Mouse (Mus musculus): ENCODE results near the gene Gcc1. TPM values are rescaled to one million over a fixed set of nuclear protein-coding genes. Genes with fewer than 3 reads are reported as not detected.

The Gcc1 gene
- total and polyA plus RNA-seq, 3 experiments = 4.4 to 7.4 (median 7.2) TPM

GRCm38 (mm10) chr6:28416981-28417380 lies 11.2 kb downstream of the Gcc1 start:
- TF ChIP-seq PAX5 (IDR thresholded peaks at IDR 0.05; ENCODE audit: low read length) = no peak
- no peak for TF ChIP-seq CTCF (conservative IDR thresholded peaks at IDR 0.05 in 1 of 2, IDR thresholded peaks at IDR 0.05 in 1 of 2; ENCODE audit: low read depth in 2 of 2, low read length in 2 of 2)
- no peak for TF ChIP-seq NELFE (IDR thresholded peaks at IDR 0.05; ENCODE audit: low read depth, low read length)
- TF ChIP-seq POLR2AphosphoS2 (IDR thresholded peaks at IDR 0.05; ENCODE audit: low read depth, low read length) = no peak
- no peak for TF ChIP-seq HCFC1 (IDR thresholded peaks at IDR 0.05; ENCODE audit: low read depth, low read length)
- no peak for TF ChIP-seq USF2 (conservative IDR thresholded peaks at IDR 0.05; ENCODE audit: low read depth, low read length)
- TF ChIP-seq CHD2 (IDR thresholded peaks at IDR 0.05; ENCODE audit: low read length) = no peak
- TF ChIP-seq MEF2A (IDR thresholded peaks at IDR 0.05; ENCODE audit: borderline replicate concordance, low read depth, low read length) = no peak
- no peak for TF ChIP-seq ZKSCAN1 (IDR thresholded peaks at IDR 0.05; ENCODE audit: borderline replicate concordance, low read depth, low read length)
- TF ChIP-seq GABPA (IDR thresholded peaks at IDR 0.05; ENCODE audit: insufficient replicate concordance, low read depth, low read length) = no peak
- TF ChIP-seq MAX (IDR thresholded peaks at IDR 0.05; ENCODE audit: low read length) = no peak
- TF ChIP-seq JUN (IDR thresholded peaks at IDR 0.05; ENCODE audit: insufficient read depth, low read depth, low read length) = no peak
- no peak for TF ChIP-seq NRF1 (IDR thresholded peaks at IDR 0.05; ENCODE audit: low read depth, low read length)
- DNase-seq (ENCODE audit: extremely low read depth) = no peak
- Histone ChIP-seq H3K36me3 (replicated peaks in 1 of 2; ENCODE audit: control insufficient read depth in 1 of 2, insufficient read depth in 1 of 2, low read length in 1 of 2) (peaks cover 19 to 57% of the 10 kb centered on the region in 2 experiments), H3K4me3 (replicated peaks in 1 of 3; ENCODE audit: low read depth in 2 of 3, low read length in 2 of 3, poor library complexity in 1 of 3) (no peak overlapping the region), H3K4me1 (ENCODE audit: control insufficient read depth in 1 of 2, insufficient read depth in 2 of 2) (peaks cover 9 to 19% of the 10 kb centered on the region in 2 experiments), H3K4me2 (ENCODE audit: insufficient read depth, low read depth, poor library complexity, severe bottlenecking) (no peak overlapping the region), H3K27ac (ENCODE audit: insufficient read depth, low read depth) (no peak overlapping the region), H3K9ac (ENCODE audit: insufficient read depth, low read depth) (no peak overlapping the region), H3K9me3 (replicated peaks; ENCODE audit: low read length) (no peaks in the 10 kb centered on the region), H3K27me3 (replicated peaks) (no peaks in the 10 kb centered on the region), H3K79me2 (replicated peaks; ENCODE audit: control insufficient read depth, extremely low read depth, insufficient read depth, poor library complexity, severe bottlenecking) (peaks cover 10% of the 10 kb centered on the region)
- in situ Hi-C loops (cut with MboI; ENCODE audit: low pct_ligation_motif_present, low pct_unique_long_range_greater_than_20kb, low sequenced_read_pairs) (loop anchor here (25.0 kb wide), 1 partner anchor 595 kb away; no protein-coding TSS in a partner anchor), dilution Hi-C loops (cut with MboI; ENCODE audit: extremely low pct_ligation_motif_present, extremely low pct_unique_long_range_greater_than_20kb, low sequenced_read_pairs) (no loop called here)

- TF ChIP-seq JUND (conservative IDR thresholded peaks at IDR 0.05; ENCODE audit: low read depth, low read length) (no peak), NELFE (IDR thresholded peaks at IDR 0.05; ENCODE audit: low read depth, low read length) (no peak), ZC3H11A (IDR thresholded peaks at IDR 0.05; ENCODE audit: low read depth, low read length) (no peak), GABPA (IDR thresholded peaks at IDR 0.05; ENCODE audit: insufficient replicate concordance, low read depth, low read length) (no peak), KAT2A (IDR thresholded peaks at IDR 0.05; ENCODE audit: insufficient replicate concordance, low read length) (no peak), SMC3 (IDR thresholded peaks at IDR 0.05; ENCODE audit: low read depth, low read length) (no peak), PAX5 (IDR thresholded peaks at IDR 0.05; ENCODE audit: low read length) (no peak), TCF12 (IDR thresholded peaks at IDR 0.05; ENCODE audit: low read depth, low read length) (no peak)
- no peak for DNase-seq (ENCODE audit: extremely low read depth)
- dilution Hi-C loops (cut with MboI; ENCODE audit: extremely low pct_ligation_motif_present, extremely low pct_unique_long_range_greater_than_20kb, low sequenced_read_pairs) (no loop called here), in situ Hi-C loops (cut with MboI; ENCODE audit: low pct_ligation_motif_present, low pct_unique_long_range_greater_than_20kb, low sequenced_read_pairs) (loop anchor here (25.0 kb wide), 1 partner anchor 601 kb away; no protein-coding TSS in a partner anchor)
- H3K4me3 ChIP-seq (replicated peaks in 1 of 3; ENCODE audit: low read depth in 2 of 3, low read length in 2 of 3, poor library complexity in 1 of 3) = no peak overlapping the region
- H3K79me2 ChIP-seq (replicated peaks; ENCODE audit: control insufficient read depth, extremely low read depth, insufficient read depth, poor library complexity, severe bottlenecking) = no peaks in the 10 kb centered on the region
- no peaks in the 10 kb centered on the region for H3K27me3 ChIP-seq (replicated peaks)
- peaks cover 0 to 17% of the 10 kb centered on the region in 2 experiments for H3K36me3 ChIP-seq (replicated peaks in 1 of 2; ENCODE audit: control insufficient read depth in 1 of 2, insufficient read depth in 1 of 2, low read length in 1 of 2)
- no peaks in the 10 kb centered on the region for H3K9me3 ChIP-seq (replicated peaks; ENCODE audit: low read length)
- no peak overlapping the region for H3K27ac ChIP-seq (ENCODE audit: insufficient read depth, low read depth)
- H3K4me1 ChIP-seq (ENCODE audit: control insufficient read depth in 1 of 2, insufficient read depth in 2 of 2) = no peaks in the 10 kb centered on the region
- no peak overlapping the region for H3K4me2 ChIP-seq (ENCODE audit: insufficient read depth, low read depth, poor library complexity, severe bottlenecking)
- no peak overlapping the region for H3K9ac ChIP-seq (ENCODE audit: insufficient read depth, low read depth)
Observed at GRCm38 (mm10) chr6:28411236-28411635, 17.0 kb downstream of the Gcc1 start.

Data from CH12.LX (cell line).